ENCODE assay signal across 8 mouse cellular contexts in genomic region chr3:145988684-145989575, GRCm38 (mm10). TPM values are rescaled to one million over a fixed set of nuclear protein-coding genes. Genes with fewer than 3 reads are reported as not detected.
DNase-seq lines count a peak whose midpoint lies in the region; ATAC-seq and TF ChIP-seq lines count a peak whose summit lies in the region.

No protein-coding gene starts in this region.

- no peaks in the 10 kb centered on the region for H3K27me3 ChIP-seq in heart, embryonic 16.5 days (ENCODE audit: control insufficient read depth, insufficient read depth, low read length)
- H3K27me3 ChIP-seq in megakaryocyte, embryonic 14.5 days (replicated peaks) = peaks cover 45% of the 10 kb centered on the region

- H3K4me3 ChIP-seq in left cerebral cortex, adult 2 months = peak overlapping the region; percentile 55
- H3K4me3 ChIP-seq in heart, embryonic 16.5 days (ENCODE audit: low read length) = peak overlapping the region; percentile 92
- H3K4me3 ChIP-seq in megakaryocyte, embryonic 14.5 days (replicated peaks) = peak overlapping the region; percentile 92

- H3K4me2 ChIP-seq in heart, embryonic 16.5 days (ENCODE audit: low read depth, low read length) = peak overlapping the region; percentile 78

- peak overlapping the region; percentile 94 for H3K9ac ChIP-seq in heart, embryonic 16.5 days (ENCODE audit: low read length)

- WGBS in heart, embryonic 16.5 days = under 1% methylated on average over 45 of the region's 45 CpGs

- peaks cover 30% of the 10 kb centered on the region for H3K4me1 ChIP-seq in heart, embryonic 16.5 days (ENCODE audit: control insufficient read depth, insufficient read depth, low read length)
- H3K4me1 ChIP-seq in megakaryocyte, embryonic 14.5 days = peaks cover 38% of the 10 kb centered on the region

- ATAC-seq in heart, embryonic 16.5 days (replicated peaks; ENCODE audit: extremely low read depth, insufficient read depth, low FRiP score) = no peak
- ATAC-seq in monocyte, adult 5-6 weeks (replicated peaks; ENCODE audit: insufficient number of reproducible peaks, low FRiP score, low TSS enrichment, poor library complexity, severe bottlenecking) = no peak

- no peak overlapping the region for H3K27ac ChIP-seq in left cerebral cortex, adult 2 months
- peak overlapping the region; percentile 100 for H3K27ac ChIP-seq in heart, embryonic 16.5 days (ENCODE audit: low read length)

- no peaks in the 10 kb centered on the region for H3K9me3 ChIP-seq in heart, embryonic 16.5 days (replicated peaks; ENCODE audit: control insufficient read depth, low read length)
- no peaks in the 10 kb centered on the region for H3K9me3 ChIP-seq in megakaryocyte, embryonic 14.5 days

- intact Hi-C loops in left cerebral cortex, adult 2 months (cut with DNase I) = no loop called here
- intact Hi-C loops in left cerebral cortex, postnatal 4 days (cut with DNase I) = no loop called here

- TF ChIP-seq CTCF in left cerebral cortex, adult 2 months (IDR thresholded peaks at IDR 0.05) = no peak

- no peak for DNase-seq in left cerebral cortex, adult 2 months (ENCODE audit: extremely low spot score in 1 of 2, low spot score in 2 of 2)
- no peak for DNase-seq in left cerebral cortex, adult 11 months (ENCODE audit: low spot score)
- DNase-seq in ZHBTc4 (ENCODE audit: low read depth, low spot score) = peak; percentile 31
- DNase-seq in right cerebral cortex, adult 2 months (ENCODE audit: low spot score in 2 of 2) = no peak
- no peak for DNase-seq in left cerebral cortex, postnatal 4 days

- no peaks in the 10 kb centered on the region for H3K36me3 ChIP-seq in heart, embryonic 16.5 days (ENCODE audit: control insufficient read depth, insufficient read depth)
- no peaks in the 10 kb centered on the region for H3K36me3 ChIP-seq in megakaryocyte, embryonic 14.5 days (replicated peaks; ENCODE audit: low read length)

RNA-seq across cellular contexts. Expression of gene Syde2, which starts 1.3 kb away (rescaled TPM):
- 1 to 10 TPM; 2.8 to 3.4 TPM for total RNA-seq in left cerebral cortex, adult 2 months (2021)
- 10.2 and 10.3 TPM in 2 replicates for polyA plus RNA-seq in heart, embryonic 16.5 days (2015; fragmentation: Nextera tagmentation; extraction: Ambion mirVana)
- polyA plus RNA-seq in megakaryocyte, embryonic 14.5 days (2012; ENCODE audit: insufficient read depth, low replicate concordance) = 0.03 TPM in 1 of 2 replicates, not detected in the other
- 1 to 10 TPM; 4.4 to 5.3 TPM for total RNA-seq in left cerebral cortex, postnatal 4 days (2021)
- total RNA-seq in monocyte, adult 5-6 weeks (2017) = 0.32 to 1.6 TPM in 2 of 3 replicates, not detected in the other

RNA-seq across cellular contexts. Expression of gene 2410004B18Rik, which starts 51.1 kb away (rescaled TPM):
- 10 to 100 TPM; 35.8 to 37.5 TPM for total RNA-seq in left cerebral cortex, adult 2 months (2021)
- 39.6 and 45.5 TPM in 2 replicates for polyA plus RNA-seq in heart, embryonic 16.5 days (2015; fragmentation: Nextera tagmentation; extraction: Ambion mirVana)
- polyA plus RNA-seq in megakaryocyte, embryonic 14.5 days (2012; ENCODE audit: insufficient read depth, low replicate concordance) = 30.4 and 32.2 TPM in 2 replicates
- total RNA-seq in left cerebral cortex, postnatal 4 days (2021) = 10 to 100 TPM; 51.5 to 56.8 TPM
- 24.4 to 36.0 TPM (median 25.5 TPM) in 3 replicates for total RNA-seq in monocyte, adult 5-6 weeks (2017)
